Mouse (Mus musculus) cerebellum, postnatal 4 days (tissue): ENCODE results near the gene Pon3.
A peak's percentile ranks its signal among the peaks of the same experiment; 100 is the strongest.
"Not testable (repeated sequence)": the region's sequence is repeated elsewhere in the genome, so short reads cannot be mapped to it uniquely, and the experiment has no call there.

Experiments used
- DNase-seq, 2 experiments: peaks; one replicate each; pipeline ENCODE4 v3.0.0; 2022; ENCODE audit warnings: low spot score in 2 of 2, mixed read lengths in 1 of 2

The Pon3 gene

DNA sequence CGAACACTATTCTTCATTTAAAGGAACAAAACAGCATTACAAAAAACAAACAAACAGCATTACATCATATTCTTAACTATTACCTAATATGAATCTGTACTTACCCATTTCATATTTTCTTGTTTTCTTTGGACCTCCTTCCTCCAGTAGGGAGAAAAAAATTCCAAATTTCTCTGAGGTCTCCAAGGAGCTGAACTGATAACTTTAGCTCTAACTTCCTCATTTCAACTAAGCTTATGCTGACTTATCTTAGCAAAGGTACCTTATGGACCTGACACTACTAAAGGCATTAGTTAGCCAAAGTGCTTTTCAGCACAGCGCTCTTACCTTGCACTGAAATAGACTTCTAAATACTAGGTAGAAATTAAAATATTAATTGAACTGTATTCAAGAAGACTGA lies 1.2 kb downstream of the Pon3 start:
- no peak for DNase-seq

DNA sequence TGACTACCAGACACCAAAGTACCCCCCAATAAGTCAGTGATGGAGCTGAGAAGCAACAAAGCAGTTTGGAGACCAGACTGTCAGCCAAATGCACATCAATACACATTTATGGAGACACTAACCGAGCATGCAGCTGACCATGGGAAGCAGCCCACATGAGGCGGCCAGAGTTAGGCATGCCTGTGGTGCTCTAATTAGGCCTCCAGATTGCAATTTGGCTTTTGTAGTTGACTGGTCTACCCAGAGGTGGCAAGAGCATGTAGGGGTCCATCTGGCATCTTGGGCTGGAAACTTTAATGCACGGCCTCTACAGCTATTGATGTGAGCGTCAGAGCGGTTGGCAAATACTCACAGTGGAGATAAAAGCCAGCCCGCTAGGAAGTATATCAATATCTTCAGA lies 10.2 kb downstream of the Pon3 start:
- peak in 1 of 2 experiments; percentile 8 for DNase-seq

DNA sequence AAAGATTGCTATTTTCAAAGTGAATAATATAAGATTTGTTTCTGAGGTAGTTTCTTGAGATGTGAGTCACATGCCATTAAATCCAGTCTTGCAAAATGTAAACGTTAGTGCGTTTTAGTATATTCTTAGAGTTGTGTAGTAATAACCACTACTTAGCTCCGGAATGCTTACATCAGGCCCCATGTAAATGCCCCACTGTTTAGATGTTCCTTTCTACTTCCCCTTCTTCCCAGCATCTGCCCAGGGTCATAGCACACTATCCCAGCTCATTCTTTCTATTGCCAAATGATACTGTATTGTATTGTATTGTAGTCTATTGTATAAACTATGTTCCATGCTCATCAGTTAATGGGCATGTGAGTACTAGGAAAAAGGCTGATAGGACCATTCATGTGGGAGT lies 17.3 kb downstream of the Pon3 start:
- DNase-seq: no peak

DNA sequence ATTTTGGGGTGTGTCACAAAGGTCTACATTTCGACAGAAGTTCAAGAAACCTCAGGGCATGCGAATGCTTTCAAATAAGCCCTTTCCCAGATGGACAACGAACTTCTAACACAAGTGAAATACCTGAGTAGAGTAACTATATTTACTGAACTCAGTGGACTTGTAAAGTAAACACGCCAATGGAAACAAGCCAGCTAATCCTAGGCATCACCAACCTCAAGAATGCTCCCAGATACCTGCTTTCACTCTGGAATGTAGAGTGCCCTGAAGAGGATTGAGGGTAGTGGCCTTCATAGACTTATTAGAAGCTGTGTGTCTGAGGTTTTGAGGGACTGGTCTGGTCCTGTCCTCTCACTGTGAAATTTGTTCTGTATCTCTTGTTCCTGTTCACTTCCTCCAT lies 18.6 kb downstream of the Pon3 start:
- no peak for DNase-seq

DNA sequence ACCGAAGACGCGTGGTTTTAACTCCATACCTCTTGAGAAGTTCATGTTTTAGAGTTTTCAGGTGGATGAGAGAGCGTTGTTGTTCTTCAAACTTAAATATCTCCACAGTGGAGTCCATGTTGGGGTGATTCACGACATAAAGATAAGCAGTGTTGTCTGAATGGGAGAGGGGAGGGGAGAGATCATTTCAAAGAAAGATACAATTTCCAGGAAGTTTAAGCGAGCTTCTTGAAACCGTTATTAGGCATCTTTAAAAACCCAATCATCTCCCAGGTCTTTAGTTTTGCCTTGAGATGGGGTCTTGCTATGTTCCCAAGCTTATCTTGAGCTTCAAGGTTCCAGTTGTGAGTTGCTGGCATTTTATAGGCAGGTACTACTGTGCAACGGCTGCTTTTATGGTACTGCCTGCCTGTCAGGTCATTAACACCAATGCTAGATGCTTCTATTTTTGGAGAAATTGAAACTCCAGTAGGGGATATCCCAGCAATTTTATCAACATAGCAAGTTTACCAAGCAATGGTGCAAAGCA lies 19.2 kb downstream of the Pon3 start:
- DNase-seq: no peak

DNA sequence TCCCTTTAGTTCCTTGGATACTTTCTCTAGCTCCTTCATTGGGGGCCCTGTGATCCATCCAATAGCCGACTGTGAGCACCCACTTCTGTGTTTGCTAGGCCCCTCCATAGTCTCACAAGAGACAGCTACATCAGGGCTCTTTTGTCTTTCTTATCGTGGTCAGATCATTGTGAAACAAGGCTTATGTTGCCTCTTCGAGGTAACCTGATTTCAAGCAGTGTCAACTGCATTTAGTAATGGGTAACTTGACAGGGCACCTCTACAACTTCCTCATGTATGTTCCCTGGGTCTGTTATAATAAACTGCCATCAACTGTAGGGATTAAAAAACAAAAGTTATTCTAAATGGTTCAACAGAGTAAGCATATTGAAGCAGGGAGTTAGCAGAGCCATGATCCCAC lies 21.5 kb downstream of the Pon3 start:
- DNase-seq: no peak

DNA sequence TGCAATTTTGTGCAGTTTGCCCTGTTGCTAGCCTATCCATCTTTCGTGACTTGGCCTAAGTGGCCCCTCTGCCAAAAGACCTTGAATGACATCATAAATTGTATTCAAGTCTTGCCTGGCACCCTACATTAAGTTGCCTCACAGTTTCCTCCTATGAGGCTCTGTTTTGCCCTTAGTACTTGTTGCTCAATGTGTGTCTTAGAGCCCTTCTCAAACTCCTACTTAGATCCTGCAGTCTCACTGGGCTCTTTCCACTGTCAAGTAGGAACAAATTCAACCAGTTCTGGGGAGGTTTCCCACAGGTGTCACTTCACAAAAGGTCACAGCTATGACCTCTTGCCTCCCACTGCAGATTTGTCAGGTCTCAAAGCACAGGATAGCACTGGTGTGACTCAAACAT lies 22.3 kb downstream of the Pon3 start:
- DNase-seq: no peak

DNA sequence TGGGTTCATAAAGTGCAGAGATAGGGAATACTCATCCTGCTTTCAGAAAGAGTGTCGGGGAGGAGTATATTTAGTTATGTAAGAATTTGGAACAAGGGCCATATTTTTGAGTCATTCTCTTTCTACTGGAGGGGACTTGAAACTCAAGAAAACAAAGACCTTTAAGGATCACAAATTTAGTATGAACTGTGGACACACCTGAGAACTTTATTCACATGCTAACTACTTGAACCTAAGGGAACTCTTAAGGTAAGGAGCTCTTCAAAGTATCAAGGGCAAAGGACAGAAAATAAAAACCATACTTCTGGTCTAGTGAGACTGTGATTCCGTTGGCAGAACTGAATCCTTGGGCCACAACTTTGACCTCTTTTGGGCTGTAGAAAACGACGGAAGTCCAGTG lies 24.1 kb downstream of the Pon3 start:
- no peak for DNase-seq

DNA sequence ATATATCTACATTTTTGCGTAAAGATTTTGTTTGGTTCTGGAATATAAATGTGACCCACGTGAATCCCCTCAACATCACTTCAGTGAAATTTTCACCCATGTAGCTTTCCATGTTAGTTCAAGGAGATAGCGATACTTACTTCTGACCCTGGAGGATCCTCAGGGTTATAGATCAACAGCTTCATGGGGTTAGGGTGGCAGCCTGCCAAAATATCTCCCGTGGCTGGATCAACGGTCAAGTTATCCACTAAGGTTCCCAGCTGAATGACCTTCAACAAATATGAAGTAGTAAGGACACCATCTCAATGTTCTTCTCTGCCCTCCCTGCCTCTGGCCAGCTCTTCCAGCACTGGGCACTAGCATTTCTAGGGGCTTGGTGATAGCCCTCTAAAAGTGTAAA lies 25.8 kb downstream of the Pon3 start:
- DNase-seq: no peak

DNA sequence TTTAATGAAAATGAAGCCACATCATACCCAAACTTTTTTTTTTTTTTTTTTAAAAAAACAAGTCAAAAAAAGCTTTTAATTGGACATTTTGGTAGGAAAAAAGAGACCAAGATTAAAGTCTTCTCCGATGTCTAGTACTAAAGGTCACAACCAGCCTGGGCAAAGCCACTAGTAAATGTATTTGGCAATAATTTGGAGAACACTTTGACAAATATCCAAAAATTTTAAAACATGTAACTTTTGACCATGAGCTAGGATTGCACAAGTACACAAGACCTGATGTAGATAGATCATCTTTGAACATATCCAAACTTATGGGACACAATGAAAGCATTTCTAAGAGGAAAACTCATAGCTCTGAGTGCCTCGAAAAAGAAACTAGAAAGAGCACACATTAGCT lies 32.5 kb downstream of the Pon3 start:
- not testable (repeated sequence) for DNase-seq

DNA sequence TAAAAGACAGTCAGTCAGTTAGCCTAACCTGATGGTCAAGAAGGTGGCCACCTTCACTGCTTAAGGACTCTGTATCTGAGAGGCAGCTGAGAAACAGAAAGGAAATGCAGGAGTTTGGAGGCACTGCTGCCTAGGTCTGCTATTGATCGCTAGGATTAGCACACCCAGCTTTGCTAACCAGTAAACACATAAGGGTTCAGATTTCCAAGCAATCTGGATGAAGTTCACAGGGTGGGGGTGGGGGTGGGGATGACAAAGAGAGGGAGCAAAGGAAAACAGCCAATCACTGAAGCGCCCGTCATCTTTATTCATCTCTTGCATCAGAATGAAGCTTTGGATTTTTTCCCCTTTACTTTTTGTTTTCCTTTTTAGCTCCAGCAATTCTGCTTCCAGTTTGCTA lies 34.0 kb downstream of the Pon3 start:
- no peak for DNase-seq

DNA sequence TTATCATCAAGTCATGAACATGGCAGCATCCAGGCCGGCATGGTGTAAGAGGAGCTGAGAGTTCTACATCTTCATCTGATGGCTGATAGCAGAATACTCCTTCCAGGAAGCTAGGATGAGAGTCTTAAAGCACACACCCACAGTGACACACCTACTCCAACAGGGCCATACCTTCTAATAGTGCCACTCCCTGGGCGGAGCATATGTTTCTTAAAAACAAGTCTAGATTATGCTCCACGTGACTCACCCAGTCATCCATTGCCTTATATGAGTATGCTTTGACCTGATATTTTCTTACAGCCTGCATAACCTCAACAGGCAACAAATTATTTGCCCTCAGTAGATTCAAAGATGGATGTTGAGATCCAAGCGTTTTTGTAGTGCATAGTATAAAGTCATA lies 37.9 kb downstream of the Pon3 start:
- no peak for DNase-seq

DNA sequence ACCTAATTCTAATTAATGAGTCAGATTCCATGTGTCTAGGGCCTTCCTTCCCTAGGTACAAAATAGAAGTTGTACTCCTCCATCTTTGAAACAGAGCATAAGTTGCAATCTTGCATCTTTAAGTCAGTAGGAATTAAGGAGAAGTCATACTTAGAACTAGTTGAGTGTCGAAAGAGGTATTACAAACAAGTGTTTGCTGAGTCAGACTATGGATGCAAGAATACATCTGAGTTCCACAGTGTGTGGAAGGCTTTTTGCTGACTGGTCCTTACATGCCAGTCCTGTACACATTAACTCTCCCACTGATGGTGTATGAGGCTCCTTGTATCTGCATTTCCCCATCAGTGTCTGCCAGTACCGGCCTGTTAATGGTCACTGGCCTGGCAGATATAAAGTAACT lies 48.3 kb downstream of the Pon3 start:
- no peak for DNase-seq

DNA sequence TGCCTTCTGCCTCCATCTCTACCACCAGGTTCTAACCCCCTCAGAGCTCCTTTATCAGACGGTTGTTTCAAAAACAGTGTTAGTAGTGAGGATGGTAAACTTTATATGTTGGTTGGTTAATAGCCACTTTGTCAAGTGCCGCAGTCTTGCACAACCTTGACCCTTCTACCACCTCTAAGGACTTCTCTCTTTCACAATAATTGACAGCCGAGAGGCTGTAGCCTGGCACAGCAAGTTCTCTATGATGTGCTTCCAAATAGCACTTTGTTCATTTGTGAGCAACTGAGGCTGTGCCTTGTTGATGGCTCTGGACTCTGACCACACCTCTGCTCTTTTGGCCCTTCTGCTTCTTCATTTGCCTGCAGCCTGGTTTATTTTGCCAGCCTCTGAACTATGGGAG lies 56.2 kb downstream of the Pon3 start:
- no peak for DNase-seq

DNA sequence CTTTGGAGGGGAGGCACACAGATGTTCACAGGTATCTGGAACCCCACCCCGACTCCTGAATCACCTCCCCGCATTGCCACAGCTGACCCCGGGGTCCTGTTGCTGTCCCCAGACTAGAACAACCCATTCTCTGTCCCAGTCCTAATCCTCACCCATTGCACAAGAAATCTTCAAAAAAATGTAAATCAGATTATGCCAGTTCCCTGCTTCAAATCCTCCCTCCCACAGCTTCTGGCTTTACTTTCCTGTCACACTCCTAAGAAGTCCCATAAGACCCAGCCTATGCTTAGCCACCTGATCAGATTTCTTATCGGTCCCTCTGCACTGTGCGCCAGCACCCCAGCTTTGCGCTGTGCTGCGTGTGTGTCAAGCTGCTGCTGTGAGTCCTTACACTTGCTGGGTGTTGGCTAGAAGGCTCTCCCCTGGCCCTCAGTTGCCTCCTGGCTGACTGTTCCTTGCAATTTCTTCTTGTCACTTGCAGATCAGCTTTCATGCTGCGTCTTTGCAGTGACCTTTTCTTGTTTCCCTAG lies 56.6 kb downstream of the Pon3 start:
- no peak for DNase-seq

DNA sequence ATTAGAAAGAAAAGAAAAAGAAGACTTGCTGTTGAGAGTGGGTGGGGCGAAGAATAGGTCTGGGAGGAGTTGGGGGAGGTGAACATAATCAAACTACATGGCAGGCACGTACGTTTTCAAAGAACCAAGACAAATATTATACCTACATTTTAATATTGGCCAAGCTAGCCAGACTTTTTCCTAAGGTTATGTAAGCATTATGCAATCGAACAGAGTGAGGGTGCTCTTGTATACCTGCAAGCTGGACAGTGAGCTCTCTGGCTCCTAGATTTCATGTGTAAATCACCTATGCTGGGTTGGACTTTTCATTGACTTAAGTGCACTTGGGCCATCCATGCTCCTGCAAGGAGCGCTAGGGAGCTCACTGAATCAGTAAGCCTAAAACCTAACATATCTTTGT lies 57.5 kb downstream of the Pon3 start:
- no peak for DNase-seq

DNA sequence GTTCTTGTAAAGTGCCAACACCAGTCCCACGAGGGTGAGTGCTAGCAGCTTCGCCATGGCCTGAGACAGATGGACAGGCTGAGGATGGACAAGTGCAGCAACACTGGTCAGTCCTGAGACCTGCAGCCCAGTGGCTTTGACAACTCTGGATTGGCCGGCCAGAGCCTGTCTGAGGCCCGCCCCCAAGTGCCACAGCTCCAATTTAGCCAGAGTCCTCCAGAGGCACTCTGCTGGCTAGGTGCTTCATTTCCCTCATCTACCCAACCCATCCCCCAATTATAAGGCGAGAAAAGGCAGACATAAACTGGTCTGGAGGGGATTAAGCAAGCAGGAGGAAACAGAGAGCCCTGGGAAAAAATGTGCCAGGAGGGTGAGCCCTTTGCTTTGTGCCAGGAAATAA lies 62.4 kb downstream of the Pon3 start, which contains the start of gene Pon1:
TSS of gene Pon1 (minus strand) at position 254 of the 400 bp plus-strand sequence.
- DNase-seq: no peak

DNA sequence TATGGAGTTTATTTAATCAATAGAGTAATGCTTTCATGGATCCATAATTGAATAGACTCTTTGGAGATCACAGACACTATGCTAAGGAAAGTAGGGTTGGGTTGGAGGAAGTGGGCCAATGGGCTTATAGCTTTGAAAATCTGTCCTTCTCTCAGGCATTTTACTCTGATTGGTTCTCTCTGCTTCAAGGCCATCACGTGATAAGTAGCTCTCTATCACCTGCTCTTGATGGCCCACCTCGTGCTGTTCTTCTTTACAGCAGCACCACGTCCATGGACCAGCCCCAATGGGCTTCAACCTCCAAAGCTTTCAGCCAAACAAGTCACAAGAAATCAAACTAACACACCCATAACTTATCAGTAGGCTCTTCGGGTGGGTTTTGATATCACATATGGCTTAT lies 65.3 kb downstream of the Pon3 start:
- DNase-seq: no peak

DNA sequence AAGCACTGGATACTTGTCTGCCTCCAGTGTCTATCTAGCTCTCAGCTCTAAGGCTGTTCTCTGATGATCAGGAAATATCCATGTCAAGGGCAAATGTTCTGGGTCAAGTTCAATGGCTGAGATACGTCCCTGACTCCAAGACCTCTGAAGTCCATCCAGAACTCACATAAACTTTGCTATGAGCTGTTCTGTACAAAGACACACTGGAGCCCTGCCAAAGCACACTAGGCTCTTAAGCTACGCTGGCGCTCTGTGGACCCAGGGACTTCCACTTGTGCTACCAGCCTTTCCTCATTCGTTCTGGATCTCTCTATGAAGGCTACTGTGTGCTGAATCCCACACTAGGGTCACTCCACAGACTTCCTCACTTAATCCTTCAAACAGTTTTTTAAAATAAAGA lies 66.6 kb downstream of the Pon3 start:
- DNase-seq: no peak

DNA sequence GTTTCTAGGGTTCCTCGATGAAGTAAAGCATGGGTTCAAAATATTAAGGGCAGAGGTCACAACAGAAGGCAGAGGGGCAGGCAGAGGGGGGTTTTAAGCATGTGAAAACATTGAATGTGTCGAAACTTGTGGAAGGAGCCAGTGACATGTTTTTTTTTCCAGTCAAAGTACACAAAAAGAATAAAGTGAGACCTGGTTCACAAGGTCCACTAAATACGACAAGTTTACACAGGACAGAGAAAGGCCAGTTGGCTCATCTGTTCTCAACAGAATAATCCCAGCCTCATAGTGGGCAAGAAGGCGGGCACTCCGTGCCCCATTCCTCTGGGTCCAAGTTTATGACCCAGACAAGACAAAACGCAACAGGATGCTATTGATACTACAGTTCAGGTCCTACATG lies 67.1 kb downstream of the Pon3 start:
- no peak for DNase-seq

DNA sequence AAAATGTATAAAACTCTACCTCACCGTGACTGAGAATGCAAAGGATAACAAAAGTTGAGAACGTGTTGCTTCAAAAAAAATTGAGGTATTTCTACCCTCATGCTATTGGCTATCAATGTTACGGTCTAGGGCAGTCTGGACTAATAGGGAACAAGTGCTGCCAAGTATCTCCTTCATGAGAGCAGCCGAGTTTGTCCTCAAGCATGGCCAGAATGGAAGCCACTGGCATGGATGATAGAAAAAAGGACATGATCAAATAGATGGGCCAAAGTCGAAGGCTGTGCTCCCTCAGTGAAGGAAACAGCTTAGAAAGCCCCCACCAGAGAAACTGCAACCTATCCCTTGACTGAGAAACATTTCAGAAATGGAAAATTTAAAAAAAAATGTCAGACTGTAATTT lies 68.0 kb downstream of the Pon3 start:
- DNase-seq: no peak

DNA sequence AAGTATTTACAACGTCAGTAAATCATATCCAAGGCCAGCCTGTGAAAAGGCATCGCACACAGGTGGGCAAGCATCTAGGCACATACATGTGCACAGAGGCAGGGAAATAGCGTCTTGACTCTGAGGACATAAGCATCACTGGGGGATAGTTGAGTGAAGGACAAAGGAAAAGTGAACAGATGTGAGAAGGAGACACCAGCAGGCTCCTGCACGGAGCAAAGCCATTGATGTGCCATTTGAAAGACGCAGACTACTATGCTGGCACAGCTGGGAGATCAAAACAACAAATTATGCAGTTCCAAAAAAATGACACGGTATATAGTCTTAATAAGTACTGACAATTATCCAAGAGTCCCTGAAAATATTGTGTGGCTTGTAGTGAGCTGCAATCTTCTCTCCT lies 68.5 kb downstream of the Pon3 start:
- DNase-seq: no peak

DNA sequence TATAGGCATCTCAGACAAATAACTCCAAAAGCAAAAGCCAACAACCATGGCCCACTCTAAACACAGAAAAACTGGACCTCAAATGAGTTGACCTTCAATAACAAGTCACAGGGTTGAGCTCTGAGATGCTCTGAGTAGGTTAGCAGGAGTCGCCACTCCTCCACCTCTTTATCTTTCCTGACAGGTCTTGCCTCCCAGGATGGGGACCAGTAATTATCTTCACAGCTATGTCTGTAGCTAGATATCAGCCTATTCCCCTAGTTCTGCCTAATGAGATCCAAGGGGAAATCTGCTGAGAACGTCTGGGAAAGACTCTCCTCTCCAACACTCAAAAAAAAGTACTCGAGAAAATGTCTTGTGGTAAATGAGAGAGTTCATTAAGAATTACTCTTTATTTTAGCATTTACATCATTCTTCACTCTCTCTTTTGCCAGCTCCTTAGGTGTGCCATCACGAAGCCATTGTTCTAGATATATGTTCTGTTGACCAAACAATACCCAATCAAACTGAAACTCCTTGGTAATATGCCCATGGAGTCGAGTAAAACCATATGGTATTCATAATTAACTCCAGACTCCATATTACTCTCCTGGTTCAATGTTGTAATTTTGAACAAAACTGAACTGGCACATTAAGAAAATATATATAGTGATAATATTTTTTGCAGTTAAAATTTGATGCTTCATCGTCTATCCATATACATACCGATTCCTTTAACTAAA lies 69.7 kb downstream of the Pon3 start:
- DNase-seq: no peak

DNA sequence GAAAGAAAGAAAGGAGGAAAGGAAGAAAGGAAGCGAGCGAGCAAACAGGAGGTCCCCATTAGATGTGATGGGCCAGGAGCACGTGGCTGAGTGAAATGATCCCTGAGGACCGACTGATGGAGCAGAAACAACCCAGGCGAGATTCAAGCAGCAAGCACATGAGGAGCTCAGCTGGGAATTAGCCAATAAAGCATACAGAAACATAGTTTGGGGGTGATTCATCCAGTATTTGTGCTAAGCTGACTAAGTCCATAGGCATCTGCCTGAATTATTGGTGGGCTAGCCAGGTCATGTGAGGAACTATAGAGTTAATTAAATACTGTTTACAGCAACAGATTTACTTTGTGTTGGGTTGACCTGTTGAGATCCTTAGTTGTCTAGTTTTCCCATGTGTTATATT lies 75.4 kb downstream of the Pon3 start:
- DNase-seq: no peak
